Mouse (Mus musculus) C2C12 (cell line): Measurements from ENCODE around the gene Hspb11.

Source experiments
- CEBPB ChIP-seq: IDR thresholded peaks from one replicate; pipeline ENCODE4 v1.6.1; 2011; ENCODE audit warnings: low read depth, mild to moderate bottlenecking, control low read depth, moderate library complexity
- CTCF ChIP-seq: IDR thresholded peaks from one replicate; pipeline ENCODE4 v1.5.1; 2011; ENCODE audit not compliant: control insufficient read depth, insufficient read depth, insufficient read length
- USF1 ChIP-seq: IDR thresholded peaks from one replicate; pipeline ENCODE4 v1.6.1; 2011; ENCODE audit warnings: low read depth, mild to moderate bottlenecking, control low read depth, moderate library complexity

- TF ChIP-seq CEBPB = no peak
- no peak for TF ChIP-seq CTCF
- TF ChIP-seq USF1 = no peak
Measured at GRCm38 (mm10) chr4:107328530-107328929, 75.1 kb downstream of the Hspb11 start.
